Mouse (Mus musculus) forebrain, embryonic 12.5 days (tissue): ENCODE measurements at regions not wholly inside any gene's neighbourhood (a gene's known extent, or its start where the extent isn't known, plus 50 kb on each side); places are given as distances from the start of the nearest gene placed in this dataset.

Experiments
- ATAC-seq: fragments of 200-750 bp; cut with Nextera tagmentation; 2 replicates; pipeline ENCODE4 v1.8.0; 2017; ENCODE audit warnings: moderate TSS enrichment; ENCODE audit not compliant: low FRiP score
- H3K27ac ChIP-seq: fragments of 300-500 bp; sonication (generic); 2 replicates; pipeline ENCODE4 v1.5.1; 2016; ENCODE audit warnings: mild to moderate bottlenecking
- H3K27me3 ChIP-seq: fragments of 300-500 bp; sonication (generic); 2 replicates; pipeline ENCODE4 v1.6.1; 2016; ENCODE audit warnings: mild to moderate bottlenecking
- H3K36me3 ChIP-seq: fragments of 300-500 bp; sonication (generic); replicated peaks from 2 replicates; pipeline ENCODE4 v1.6.1; 2016; ENCODE audit warnings: mild to moderate bottlenecking
- H3K4me1 ChIP-seq: fragments of 300-500 bp; sonication (generic); 2 replicates; pipeline ENCODE4 v1.6.1; 2016
- H3K4me2 ChIP-seq: fragments of 300-500 bp; sonication (generic); 2 replicates; pipeline ENCODE4 v1.6.1; 2016; ENCODE audit warnings: mild to moderate bottlenecking, moderate library complexity
- H3K4me3 ChIP-seq: fragments of 300-500 bp; sonication (generic); replicated peaks from 2 replicates; pipeline ENCODE4 v1.5.1; 2016; ENCODE audit warnings: mild to moderate bottlenecking
- H3K9ac ChIP-seq: fragments of 300-500 bp; sonication (generic); 2 replicates; pipeline ENCODE4 v1.6.1; 2016; ENCODE audit warnings: mild to moderate bottlenecking
- H3K9me3 ChIP-seq: fragments of 300-500 bp; sonication (generic); 2 replicates; pipeline ENCODE4 v1.6.1; 2016
- WGBS: fragments of 180-500 bp; shearing (Covaris S2); methylation state at CpG from one replicate; pipeline ENCODE4 v1.1.7; 2016; 5-methylcytosine and 5-hydroxymethylcytosine counted together

DNA sequence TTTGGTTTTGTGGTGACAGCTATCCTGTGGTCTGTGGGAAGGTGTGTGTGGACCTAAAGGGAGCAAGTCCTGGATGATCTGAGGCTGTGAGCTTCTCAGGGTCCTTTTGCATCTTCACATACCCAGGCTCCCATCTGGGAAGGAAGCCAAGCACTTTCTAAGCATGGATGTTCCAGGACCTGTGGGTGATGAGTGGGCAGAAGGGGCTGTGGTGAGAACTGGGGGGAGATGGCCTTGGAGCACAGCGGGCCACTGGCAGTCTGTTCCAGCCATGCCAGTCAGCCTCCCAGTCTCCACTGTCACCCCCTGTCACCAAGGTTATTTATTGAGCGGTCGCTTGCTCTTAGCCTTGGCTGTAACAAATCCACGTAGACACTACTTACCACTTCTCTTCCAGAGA is 243.3 kb downstream of the Cdh26 start:
- peaks cover 3% of the 10 kb centered on the region; the same call in 1 of the 2 replicates for H3K4me1 ChIP-seq
- H3K36me3 ChIP-seq, result no peaks in the 10 kb centered on the region
- no peak overlapping the region for H3K4me3 ChIP-seq
- no peak overlapping the region for H3K4me2 ChIP-seq
- no peak overlapping the region for H3K9ac ChIP-seq
- H3K27me3 ChIP-seq, result no peaks in the 10 kb centered on the region
- H3K9me3 ChIP-seq, result no peaks in the 10 kb centered on the region
- WGBS, result 91% methylated on average over 4 of the region's 4 CpGs
- H3K27ac ChIP-seq, result no peak overlapping the region
- ATAC-seq, result no peak

DNA sequence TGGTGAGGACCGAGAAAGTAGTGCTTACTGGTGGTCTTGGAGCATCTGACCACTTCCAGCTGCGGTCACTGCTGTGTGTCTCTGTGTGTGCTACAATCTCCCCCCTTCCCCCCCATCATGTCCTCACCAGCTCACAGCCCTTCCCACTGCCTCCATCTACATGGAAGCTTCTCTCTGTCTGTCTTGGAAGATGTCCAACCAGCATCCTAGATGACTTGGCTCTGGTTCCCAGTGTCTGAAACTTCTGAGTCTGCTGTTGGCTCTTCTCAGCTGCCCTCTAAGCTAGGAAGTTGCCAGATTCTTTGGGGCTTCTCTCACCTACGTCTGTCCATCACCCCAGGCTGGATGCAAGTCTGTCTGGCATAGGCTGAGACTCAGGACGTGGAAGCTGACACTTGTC is 244.3 kb downstream of the Cdh26 start:
- H3K27me3 ChIP-seq, result no peaks in the 10 kb centered on the region
- H3K27ac ChIP-seq, result no peak overlapping the region
- no peak for ATAC-seq
- no peak overlapping the region for H3K4me2 ChIP-seq
- 75% methylated on average over 4 of the region's 4 CpGs for WGBS
- H3K9me3 ChIP-seq, result no peaks in the 10 kb centered on the region
- H3K36me3 ChIP-seq, result no peaks in the 10 kb centered on the region
- H3K4me1 ChIP-seq, result peaks cover 3% of the 10 kb centered on the region; the same call in 1 of the 2 replicates
- H3K9ac ChIP-seq, result no peak overlapping the region
- H3K4me3 ChIP-seq, result no peak overlapping the region

DNA sequence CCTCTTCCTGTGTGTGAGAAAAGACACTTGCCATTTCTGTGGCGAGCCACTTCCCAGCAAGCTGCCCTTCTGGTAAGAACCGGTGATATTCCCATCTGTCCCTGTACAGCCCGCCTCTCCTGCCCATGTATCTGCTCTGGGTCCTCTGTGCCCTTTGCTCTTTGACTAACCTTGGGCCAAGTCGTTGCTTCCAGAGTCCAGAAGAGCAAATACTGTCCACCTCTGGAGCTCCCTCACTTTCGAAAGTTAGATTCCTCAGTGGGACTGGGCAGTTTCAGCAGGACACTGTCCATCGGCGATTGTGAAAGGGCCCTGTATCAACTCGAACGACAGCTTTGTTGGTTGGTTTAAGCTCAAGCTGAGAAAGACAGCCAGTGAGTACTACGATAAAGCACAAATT is 246.6 kb downstream of the Cdh26 start:
- Histone ChIP-seq H3K4me1 (no peaks in the 10 kb centered on the region; the same call in 1 of the 2 replicates), H3K9ac (no peak overlapping the region), H3K36me3 (no peaks in the 10 kb centered on the region), H3K9me3 (no peaks in the 10 kb centered on the region), H3K27ac (no peak overlapping the region), H3K4me2 (no peak overlapping the region), H3K27me3 (no peaks in the 10 kb centered on the region), H3K4me3 (no peak overlapping the region)
- WGBS, result 82% methylated on average over 10 of the region's 10 CpGs
- no peak for ATAC-seq

DNA sequence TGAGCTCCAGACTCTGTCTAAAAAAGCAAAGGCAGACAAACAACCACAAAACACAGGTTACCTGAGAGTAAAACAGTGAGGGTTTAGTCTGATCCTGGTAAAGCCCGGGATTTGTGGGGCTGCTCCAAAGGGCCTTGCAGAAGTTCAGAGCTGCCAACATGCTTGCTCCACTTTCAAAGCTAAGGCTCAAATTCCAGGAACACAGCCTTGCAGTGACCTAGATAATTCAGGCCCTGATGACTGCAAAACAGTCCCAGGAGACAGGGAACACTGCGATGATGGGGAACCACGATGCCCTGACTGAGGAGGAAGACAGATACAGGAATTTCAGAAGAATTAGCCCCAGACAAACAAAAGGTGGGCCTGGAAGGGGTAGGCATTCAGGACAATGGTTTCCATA is 250.0 kb downstream of the Cdh26 start:
- WGBS, result 79% methylated on average over 3 of the region's 3 CpGs
- ATAC-seq, result no peak
- no peak overlapping the region for H3K4me3 ChIP-seq
- H3K9me3 ChIP-seq, result no peaks in the 10 kb centered on the region
- no peak overlapping the region for H3K9ac ChIP-seq
- no peaks in the 10 kb centered on the region for H3K36me3 ChIP-seq
- H3K27me3 ChIP-seq, result 0 out of 2 replicates have a peak, but pooled peaks cover 3% of the 10 kb centered on the region
- peaks cover 6% of the 10 kb centered on the region; the same call in 1 of the 2 replicates for H3K4me1 ChIP-seq
- H3K4me2 ChIP-seq, result no peak overlapping the region
- no peak overlapping the region for H3K27ac ChIP-seq

DNA sequence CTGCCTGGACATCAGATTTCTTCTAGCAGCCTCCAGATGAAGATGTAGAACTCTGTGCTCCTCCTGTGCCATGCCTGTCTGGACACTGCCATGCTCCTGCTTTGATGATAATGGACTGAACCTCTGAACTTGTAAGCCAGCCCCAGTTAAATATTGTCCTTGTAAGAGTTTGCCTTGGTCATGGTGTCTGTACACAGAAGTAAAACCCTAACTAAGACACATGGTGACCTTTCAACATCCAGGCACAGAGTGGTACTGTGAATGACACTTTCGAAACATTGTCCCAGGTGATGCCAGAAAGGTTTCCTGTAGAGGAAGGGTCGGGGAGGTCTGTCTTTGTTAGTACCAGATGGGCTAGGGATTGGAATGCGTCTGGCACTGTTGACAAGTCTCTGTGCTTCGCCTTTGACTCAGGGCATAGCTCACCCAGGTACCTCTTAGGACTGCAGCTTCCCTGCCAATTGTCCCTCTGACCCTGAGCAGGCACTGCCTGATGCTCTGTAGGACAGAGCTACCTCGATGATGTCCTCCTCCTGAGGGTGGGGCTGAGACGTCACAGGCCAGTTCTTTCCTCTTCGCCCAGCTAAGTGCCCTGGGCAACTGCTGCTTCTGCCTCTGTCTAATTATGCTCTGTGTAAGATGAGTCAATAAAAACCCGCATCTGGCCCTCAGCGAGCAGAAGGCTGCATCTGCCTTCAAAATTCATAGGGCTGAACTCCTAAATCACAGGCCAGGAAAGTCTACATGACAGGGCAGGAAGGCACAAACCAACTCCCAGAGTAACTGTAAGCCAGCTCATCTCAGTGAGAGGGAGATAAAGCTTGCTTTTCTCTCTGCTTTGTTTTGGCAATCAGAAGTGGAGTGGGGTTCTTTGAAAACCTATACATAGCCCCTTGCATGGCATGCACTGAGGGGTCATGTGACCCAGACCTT is 254.0 kb downstream of the Cdh26 start:
- Histone ChIP-seq H3K4me2 (no peak overlapping the region), H3K4me3 (no peak overlapping the region), H3K36me3 (no peaks in the 10 kb centered on the region), H3K27me3 (0 out of 2 replicates have a peak, but pooled peaks cover 5% of the 10 kb centered on the region), H3K4me1 (peaks cover 14% of the 10 kb centered on the region), H3K9me3 (no peaks in the 10 kb centered on the region), H3K9ac (no peak overlapping the region), H3K27ac (no peak overlapping the region)
- ATAC-seq, result no peak
- WGBS, result 75% methylated on average over 9 of the region's 9 CpGs

DNA sequence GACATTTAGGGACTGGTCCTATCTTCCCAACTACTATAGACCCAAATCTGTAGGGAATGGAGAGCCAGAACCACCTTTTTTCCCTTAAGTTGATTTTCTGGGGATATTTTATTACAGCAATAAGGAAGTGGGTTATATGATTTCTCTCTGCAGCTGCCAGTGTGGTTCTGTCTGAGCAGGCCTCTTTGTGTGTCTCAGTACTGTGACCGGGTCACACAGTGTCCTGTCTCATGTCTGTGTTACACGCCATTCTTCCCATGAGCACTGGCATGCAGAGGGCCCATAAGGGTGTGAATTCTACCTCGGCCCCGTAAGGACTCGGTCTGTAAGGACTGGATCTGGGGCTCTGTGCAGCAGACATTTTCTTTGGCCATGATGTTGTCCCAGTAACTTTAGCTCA is 254.9 kb downstream of the Cdh26 start:
- Histone ChIP-seq H3K4me2 (no peak overlapping the region), H3K4me3 (no peak overlapping the region), H3K27me3 (0 out of 2 replicates have a peak, but pooled peaks cover 8% of the 10 kb centered on the region), H3K27ac (no peak overlapping the region), H3K9me3 (no peaks in the 10 kb centered on the region), H3K9ac (no peak overlapping the region), H3K36me3 (no peaks in the 10 kb centered on the region), H3K4me1 (peaks cover 14% of the 10 kb centered on the region)
- no peak for ATAC-seq
- 95% methylated on average over 5 of the region's 5 CpGs for WGBS

DNA sequence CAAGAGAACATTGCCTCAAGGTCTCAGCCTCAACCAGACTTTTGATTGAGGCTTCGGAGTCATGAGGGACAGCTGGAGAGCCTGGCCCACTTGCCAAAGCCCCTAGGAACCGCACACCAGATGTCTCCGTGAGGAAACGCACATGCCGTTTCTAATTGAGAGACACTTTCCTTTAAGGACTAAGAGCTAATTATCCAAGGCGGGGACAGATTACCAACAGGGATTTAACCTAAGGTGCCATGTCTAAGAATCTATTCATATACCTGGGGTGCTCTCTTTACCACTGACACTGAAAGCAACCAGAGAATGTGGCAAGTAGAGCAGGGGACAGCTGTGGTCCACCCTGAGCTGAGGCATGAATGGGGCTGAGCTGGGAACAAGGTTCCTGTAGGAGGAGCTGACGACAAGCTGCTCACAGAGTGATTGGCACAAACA is 255.9 kb downstream of the Cdh26 start:
- H3K4me2 ChIP-seq, result no peak overlapping the region
- WGBS, result 38% methylated on average over 7 of the region's 7 CpGs
- 0 out of 2 replicates have a peak, but pooled peaks cover 8% of the 10 kb centered on the region for H3K27me3 ChIP-seq
- no peaks in the 10 kb centered on the region for H3K9me3 ChIP-seq
- peak; percentile 80; the same call in 1 of the 2 replicates for ATAC-seq
- no peak overlapping the region for H3K27ac ChIP-seq
- H3K4me1 ChIP-seq, result peaks cover 14% of the 10 kb centered on the region
- no peak overlapping the region for H3K9ac ChIP-seq
- H3K36me3 ChIP-seq, result no peaks in the 10 kb centered on the region
- H3K4me3 ChIP-seq, result no peak overlapping the region

DNA sequence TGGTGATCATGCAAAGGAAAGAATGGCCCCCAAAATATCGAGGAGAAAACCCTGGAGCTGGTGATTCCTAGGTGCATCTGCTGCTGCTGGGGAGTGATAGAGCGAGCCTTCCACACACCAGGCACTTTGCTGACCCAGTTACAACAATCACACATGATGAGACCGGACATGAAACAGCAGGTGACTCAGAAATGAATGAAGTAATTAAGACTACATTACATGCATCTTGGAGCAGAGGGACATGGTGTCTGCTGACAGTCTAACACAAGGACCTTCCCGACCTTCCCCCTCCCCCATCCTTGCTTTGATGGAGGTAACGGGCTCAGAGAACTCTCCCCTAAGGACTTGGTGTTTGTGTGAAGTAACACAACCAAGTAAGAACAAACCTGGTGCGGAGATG is 258.3 kb downstream of the Cdh26 start:
- no peaks in the 10 kb centered on the region for H3K36me3 ChIP-seq
- H3K4me2 ChIP-seq, result no peak overlapping the region
- no peaks in the 10 kb centered on the region for H3K9me3 ChIP-seq
- H3K9ac ChIP-seq, result no peak overlapping the region
- H3K27ac ChIP-seq, result no peak overlapping the region
- H3K4me3 ChIP-seq, result no peak overlapping the region
- WGBS, result 80% methylated on average over 6 of the region's 6 CpGs
- H3K4me1 ChIP-seq, result peaks cover 19% of the 10 kb centered on the region
- 0 out of 2 replicates have a peak, but pooled peaks cover 8% of the 10 kb centered on the region for H3K27me3 ChIP-seq
- ATAC-seq, result no peak

DNA sequence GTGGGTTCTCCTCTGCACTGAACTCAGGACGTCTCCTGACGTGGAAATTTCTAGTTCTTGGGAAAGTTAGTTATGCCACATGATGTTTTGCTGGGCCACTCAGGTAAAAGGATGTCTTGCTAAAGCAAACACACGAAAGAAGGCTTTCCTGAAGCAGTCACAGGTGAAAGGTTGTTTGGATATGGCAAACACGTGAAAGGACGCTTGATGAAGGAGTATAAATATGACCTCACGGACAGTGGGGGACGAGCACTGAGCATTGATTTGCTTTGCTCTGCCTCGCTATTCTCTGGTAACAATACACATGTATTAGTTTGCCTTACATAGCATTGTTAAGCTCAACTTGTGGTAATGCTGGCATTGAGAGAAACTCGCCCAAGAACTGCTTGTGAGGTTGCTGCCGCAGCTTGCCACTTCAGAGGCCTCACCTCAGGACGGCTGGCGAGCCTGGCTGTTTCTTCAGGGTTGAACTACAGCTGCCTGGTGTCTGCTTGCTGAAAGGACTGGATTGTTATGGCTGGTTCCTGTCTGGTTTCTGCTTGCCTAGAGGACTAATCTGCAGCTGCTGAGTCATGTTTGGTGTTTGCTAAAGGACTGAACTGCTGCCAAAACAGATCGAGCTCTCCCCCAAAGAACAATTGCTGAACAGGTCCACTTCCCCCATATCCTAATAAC is 261.0 kb downstream of the Cdh26 start:
- 74% methylated on average over 13 of the region's 13 CpGs for WGBS
- no peak for ATAC-seq
- Histone ChIP-seq H3K36me3 (no peaks in the 10 kb centered on the region), H3K9ac (no peak overlapping the region), H3K4me1 (peaks cover 8% of the 10 kb centered on the region; the same call in 1 of the 2 replicates), H3K27me3 (0 out of 2 replicates have a peak, but pooled peaks cover 4% of the 10 kb centered on the region), H3K27ac (no peak overlapping the region), H3K9me3 (no peaks in the 10 kb centered on the region), H3K4me3 (no peak overlapping the region), H3K4me2 (no peak overlapping the region)

DNA sequence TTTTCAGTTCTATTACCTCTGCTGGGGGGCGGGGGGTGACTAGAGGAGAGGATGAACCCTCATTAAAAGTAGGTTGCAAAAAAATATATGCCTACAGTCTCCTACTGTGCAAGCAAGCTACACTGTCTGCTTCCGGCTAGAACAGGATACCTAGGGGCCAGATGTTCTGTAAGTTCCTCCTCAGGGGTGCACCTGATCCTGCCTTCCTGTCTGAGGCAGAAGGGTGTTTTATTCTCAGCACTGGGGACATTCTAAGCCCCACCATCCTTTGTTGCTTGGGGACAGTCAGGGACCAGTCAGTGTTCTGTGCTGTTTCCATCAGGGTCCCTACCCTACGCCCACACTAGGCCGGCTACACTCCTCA is 261.5 kb downstream of the Cdh26 start:
- WGBS, result 85% methylated on average over 4 of the region's 4 CpGs
- no peak for ATAC-seq
- H3K9ac ChIP-seq, result no peak overlapping the region

DNA sequence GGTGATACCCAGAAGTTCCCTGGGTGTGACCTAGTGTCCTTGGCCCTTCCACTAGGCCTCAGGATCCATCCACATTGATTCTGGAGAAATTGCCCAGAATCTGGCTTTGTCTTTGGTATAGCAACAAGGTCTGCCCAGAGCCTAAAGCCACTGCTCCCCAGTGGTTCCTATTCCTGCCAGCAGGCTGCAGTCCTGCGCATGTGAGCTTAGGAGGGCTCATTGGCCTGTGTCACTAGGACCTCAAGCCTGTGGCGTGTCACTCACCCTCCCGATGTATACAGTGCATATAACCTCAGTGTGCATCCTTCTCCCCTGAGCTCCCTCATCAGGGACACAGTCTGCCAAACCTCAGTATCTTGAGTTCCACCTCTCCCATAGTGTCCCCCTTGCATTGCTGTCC is 261.9 kb downstream of the Cdh26 start:
- H3K9ac ChIP-seq, result no peak overlapping the region
- WGBS, result 81% methylated on average over 3 of the region's 3 CpGs
- no peaks in the 10 kb centered on the region for H3K9me3 ChIP-seq
- H3K4me3 ChIP-seq, result no peak overlapping the region
- H3K4me1 ChIP-seq, result 0 out of 2 replicates have a peak, but pooled peaks cover 5% of the 10 kb centered on the region
- no peaks in the 10 kb centered on the region for H3K36me3 ChIP-seq
- 0 out of 2 replicates have a peak, but pooled peaks cover 4% of the 10 kb centered on the region for H3K27me3 ChIP-seq
- H3K4me2 ChIP-seq, result no peak overlapping the region
- no peak overlapping the region for H3K27ac ChIP-seq
- no peak for ATAC-seq

More for the DNA sequence above, 261.5 kb downstream of the Cdh26 start:
- Histone ChIP-seq H3K4me3 (no peak overlapping the region), H3K4me1 (peaks cover 5% of the 10 kb centered on the region; the same call in 1 of the 2 replicates), H3K36me3 (no peaks in the 10 kb centered on the region), H3K9me3 (no peaks in the 10 kb centered on the region), H3K27me3 (0 out of 2 replicates have a peak, but pooled peaks cover 4% of the 10 kb centered on the region), H3K4me2 (no peak overlapping the region), H3K27ac (no peak overlapping the region)

DNA sequence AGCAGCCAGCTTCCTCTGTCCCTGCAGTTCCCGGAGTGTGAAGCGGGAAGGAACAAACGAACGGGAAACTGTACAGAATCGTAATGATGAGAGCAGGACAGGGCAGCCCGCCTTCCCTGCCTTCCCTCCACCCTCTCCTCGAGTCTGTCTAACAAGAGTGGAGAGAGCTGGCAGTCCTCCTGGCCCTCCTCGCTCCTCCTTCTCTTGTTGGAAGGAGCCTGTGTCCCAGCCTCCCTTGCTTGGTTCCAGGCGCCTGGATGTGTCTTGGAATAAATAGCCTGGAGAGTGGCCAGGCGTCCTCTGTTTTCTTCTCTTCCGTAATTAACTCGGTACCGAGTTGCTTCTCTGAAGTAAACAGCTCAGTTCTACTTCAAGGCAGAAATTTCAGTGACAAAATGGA is 268.3 kb downstream of the Cdh26 start:
- H3K27ac ChIP-seq, result 0 out of 2 replicates have a peak overlapping the region, but pooled peaks have one; percentile 56
- 67% methylated on average over 13 of the region's 13 CpGs for WGBS

More for the DNA sequence above, 268.3 kb downstream of the Cdh26 start:
- H3K4me3 ChIP-seq, result no peak overlapping the region
- ATAC-seq, result no peak
- no peaks in the 10 kb centered on the region for H3K27me3 ChIP-seq
- no peaks in the 10 kb centered on the region for H3K4me1 ChIP-seq
- H3K9ac ChIP-seq, result no peak overlapping the region
- no peaks in the 10 kb centered on the region for H3K36me3 ChIP-seq
- no peak overlapping the region for H3K4me2 ChIP-seq
- H3K9me3 ChIP-seq, result no peaks in the 10 kb centered on the region
